Mouse (Mus musculus): ENCODE measurements around the gene Neurod4. TPM values are rescaled to one million over a fixed set of nuclear protein-coding genes. Genes with fewer than 3 reads are reported as not detected.

The Neurod4 gene
- polyA plus RNA-seq, 1 experiment from 2014 or later: not detected

DNA sequence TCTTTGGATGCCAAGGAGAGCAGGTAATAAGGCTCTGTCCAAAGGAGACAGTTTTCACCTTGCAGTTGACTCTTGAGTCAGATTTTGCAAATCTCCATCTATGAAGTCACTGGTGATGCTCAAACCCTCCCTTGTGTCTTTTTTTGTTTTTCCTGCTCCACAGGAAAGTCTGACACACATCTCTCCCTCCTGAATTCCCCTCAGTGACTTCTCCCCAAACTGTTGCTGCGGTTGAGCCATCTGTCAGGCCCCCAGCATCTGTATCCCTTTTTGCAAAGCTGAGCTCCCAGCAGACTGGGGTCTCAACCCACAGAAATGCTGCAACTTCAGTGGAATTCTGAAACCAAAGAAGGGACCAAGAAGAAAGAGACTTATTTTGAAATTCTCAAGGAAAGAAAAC, 47.9 kb downstream of the Neurod4 start:
- Histone ChIP-seq H3K4me3 (replicated peaks) (no peak overlapping the region), H3K4me1 (replicated peaks) (no peaks in the 10 kb centered on the region), H3K27ac (no peak overlapping the region), H3K27me3 (no peaks in the 10 kb centered on the region), H3K4me2 (no peak overlapping the region), H3K36me3 (no peaks in the 10 kb centered on the region), H3K9me3 (replicated peaks) (no peaks in the 10 kb centered on the region), H3K9ac (no peak overlapping the region)
- ATAC-seq (ENCODE audit: low read depth): no peak
- WGBS (ENCODE audit: insufficient replicate concordance): 63% methylated on average over 1 of the region's 1 CpGs
- DNase-seq: no peak

GRCm38 (mm10) chr10:130229584-130229983, 50.5 kb downstream of the Neurod4 start:
- DNase-seq (no peak), ATAC-seq (ENCODE audit: low read depth) (no peak)
- WGBS (ENCODE audit: insufficient replicate concordance): 66% methylated on average over 5 of the region's 5 CpGs
- Histone ChIP-seq H3K9ac (no peak overlapping the region), H3K27me3 (no peaks in the 10 kb centered on the region), H3K27ac (no peak overlapping the region), H3K4me3 (replicated peaks) (no peak overlapping the region), H3K4me2 (no peak overlapping the region), H3K4me1 (replicated peaks) (no peaks in the 10 kb centered on the region), H3K36me3 (no peaks in the 10 kb centered on the region), H3K9me3 (replicated peaks) (no peaks in the 10 kb centered on the region)

DNA sequence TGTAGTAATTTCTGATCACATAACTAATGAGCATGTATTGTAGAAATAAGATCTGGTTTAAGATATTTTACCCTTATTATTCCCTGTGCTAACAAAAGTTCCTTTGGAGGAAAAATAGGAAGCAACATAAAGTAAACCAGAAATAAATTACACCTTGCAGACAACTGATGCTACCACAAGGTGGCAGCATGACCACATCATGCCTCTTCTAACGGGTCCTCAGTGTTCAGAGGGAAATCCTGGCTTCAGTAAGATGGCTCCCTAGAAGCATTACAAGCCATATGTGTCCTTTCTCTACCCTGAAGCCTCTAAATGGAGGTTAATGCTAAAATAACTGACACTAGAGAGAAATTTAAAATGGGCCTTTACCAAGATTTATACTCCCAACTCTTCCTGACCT, 51.8 kb downstream of the Neurod4 start:
- Histone ChIP-seq H3K9ac (no peak overlapping the region), H3K9me3 (replicated peaks) (no peaks in the 10 kb centered on the region), H3K4me2 (no peak overlapping the region), H3K27me3 (no peaks in the 10 kb centered on the region), H3K27ac (no peak overlapping the region), H3K4me1 (replicated peaks) (no peaks in the 10 kb centered on the region), H3K36me3 (no peaks in the 10 kb centered on the region), H3K4me3 (replicated peaks) (no peak overlapping the region)
- 0% methylated on average over 1 of the region's 1 CpGs for WGBS (ENCODE audit: insufficient replicate concordance)
- DNase-seq (no peak), ATAC-seq (ENCODE audit: low read depth) (no peak)

DNA sequence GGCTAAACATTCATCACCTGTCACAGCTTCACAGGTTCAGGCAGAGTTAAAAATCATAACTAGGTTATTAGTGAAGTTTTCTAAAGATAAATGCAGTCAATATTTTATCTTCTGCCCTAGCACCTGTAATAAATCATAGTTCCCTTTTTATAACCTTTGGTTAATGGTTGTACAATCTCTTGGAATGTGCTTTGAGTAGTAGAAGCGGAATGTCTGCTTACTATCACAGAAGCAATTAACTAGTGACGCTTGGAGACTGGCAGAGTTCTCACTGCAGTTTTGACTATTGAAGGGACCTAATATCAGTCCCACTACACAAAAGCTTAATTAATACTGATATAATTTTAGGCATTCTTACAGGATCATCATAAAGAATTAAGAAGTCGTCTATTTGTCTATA, 55.0 kb downstream of the Neurod4 start:
- Histone ChIP-seq H3K4me3 (replicated peaks) (no peak overlapping the region), H3K27me3 (no peaks in the 10 kb centered on the region), H3K4me1 (replicated peaks) (no peaks in the 10 kb centered on the region), H3K27ac (no peak overlapping the region), H3K9me3 (replicated peaks) (no peaks in the 10 kb centered on the region), H3K4me2 (no peak overlapping the region), H3K36me3 (no peaks in the 10 kb centered on the region), H3K9ac (no peak overlapping the region)
- DNase-seq (no peak), ATAC-seq (ENCODE audit: low read depth) (no peak)
- WGBS (ENCODE audit: insufficient replicate concordance): 58% methylated on average over 3 of the region's 3 CpGs

Other genes with a start within 250 kb of the Neurod4 start
- not detected in 2 replicates for gene Olfr821, start 249.9 kb downstream of the Neurod4 start, polyA plus RNA-seq (2015; fragmentation: Nextera tagmentation; extraction: Ambion mirVana)
- not detected in 2 replicates for gene Olfr822, start 209.0 kb downstream of the Neurod4 start, polyA plus RNA-seq (2015; fragmentation: Nextera tagmentation; extraction: Ambion mirVana)
- not detected in 2 replicates for gene Olfr823, start 164.9 kb downstream of the Neurod4 start, polyA plus RNA-seq (2015; fragmentation: Nextera tagmentation; extraction: Ambion mirVana)
- not detected in 2 replicates for gene Olfr824, start 150.2 kb downstream of the Neurod4 start, polyA plus RNA-seq (2015; fragmentation: Nextera tagmentation; extraction: Ambion mirVana)
- gene Olfr825, start 113.5 kb downstream of the Neurod4 start, polyA plus RNA-seq (2015; fragmentation: Nextera tagmentation; extraction: Ambion mirVana): not detected in 2 replicates
- gene Olfr826, start 96.1 kb downstream of the Neurod4 start, polyA plus RNA-seq (2015; fragmentation: Nextera tagmentation; extraction: Ambion mirVana): not detected in 2 replicates
- gene Olfr827, start 65.8 kb downstream of the Neurod4 start, polyA plus RNA-seq (2015; fragmentation: Nextera tagmentation; extraction: Ambion mirVana): not detected in 2 replicates
- 2.1 and 2.3 TPM in 2 replicates for gene Tespa1, start 42.6 kb upstream of the Neurod4 start, polyA plus RNA-seq (2015; fragmentation: Nextera tagmentation; extraction: Ambion mirVana)
- gene Vmn2r84, start 114.1 kb upstream of the Neurod4 start, polyA plus RNA-seq (2015; fragmentation: Nextera tagmentation; extraction: Ambion mirVana): 0.01 TPM in 2 replicates
- gene Vmn2r85, start 149.5 kb upstream of the Neurod4 start, polyA plus RNA-seq (2015; fragmentation: Nextera tagmentation; extraction: Ambion mirVana): not detected in 2 replicates
- gene Vmn2r86, start 175.8 kb upstream of the Neurod4 start, polyA plus RNA-seq (2015; fragmentation: Nextera tagmentation; extraction: Ambion mirVana): not detected in 2 replicates
- not detected in 2 replicates for gene Vmn2r87, start 217.2 kb upstream of the Neurod4 start, polyA plus RNA-seq (2015; fragmentation: Nextera tagmentation; extraction: Ambion mirVana)